Mouse (Mus musculus) small intestine, adult 2 months (tissue): ENCODE results near the gene Rarg. TPM values are rescaled to one million over a fixed set of nuclear protein-coding genes. Genes with fewer than 3 reads are reported as not detected.

Experiments used
- H3K27ac ChIP-seq: fragments of 200-500 bp; 2 replicates; pipeline ENCODE4 v1.5.1; 2012; ENCODE audit warnings: low read depth, low read length, control low read depth, inconsistent platforms; ENCODE audit not compliant: insufficient read depth
- H3K27me3 ChIP-seq: fragments of 200-500 bp; 2 replicates; pipeline ENCODE4 v1.6.1; 2012; ENCODE audit warnings: mild to moderate bottlenecking, moderate library complexity, low read length, inconsistent platforms; ENCODE audit not compliant: control insufficient read depth, insufficient read depth
- H3K36me3 ChIP-seq: fragments of 200-500 bp; 2 replicates; pipeline ENCODE4 v1.6.1; 2012; ENCODE audit warnings: mild to moderate bottlenecking, low read length, control low read depth, inconsistent platforms; ENCODE audit not compliant: control insufficient read depth, insufficient read depth
- H3K4me1 ChIP-seq: fragments of 200-500 bp; 2 replicates; pipeline ENCODE4 v1.6.1; 2012; ENCODE audit warnings: low read length, inconsistent platforms, mixed read lengths; ENCODE audit not compliant: control insufficient read depth, insufficient read depth, insufficient read length
- H3K4me3 ChIP-seq: fragments of 200-500 bp; 2 replicates; pipeline ENCODE4 v1.5.1; 2012; ENCODE audit warnings: low read depth, mild to moderate bottlenecking, control low read depth, inconsistent platforms, low read length, moderate library complexity
- CTCF ChIP-seq: fragments of 200-500 bp; IDR thresholded peaks from 2 replicates; pipeline ENCODE4 v1.5.1; 2012; ENCODE audit warnings: low read depth, mild to moderate bottlenecking, control low read depth, inconsistent platforms, low read length, moderate library complexity, mixed read lengths; ENCODE audit not compliant: insufficient replicate concordance, insufficient read length; ENCODE audit errors: extremely low read depth
- POLR2A ChIP-seq: fragments of 200-500 bp; IDR thresholded peaks from 2 replicates; pipeline ENCODE4 v1.6.1; 2012; ENCODE audit warnings: low read depth, mild to moderate bottlenecking, control low read depth, inconsistent platforms, low read length, moderate library complexity
- WGBS: fragments of 180-500 bp; shearing (Covaris S2); methylation state at CpG from one replicate; pipeline ENCODE4 v1.1.7; 2018; 5-methylcytosine and 5-hydroxymethylcytosine counted together
- polyA plus RNA-seq: library from polyadenylated mRNA; depleted of rRNA; stranded (reverse); fragments of >200 nt; gene quantifications from 2 replicates; pipeline ENCODE4 v1.2.3, GENCODE M21; 2012

Gene Rarg
- polyA plus RNA-seq, 1 experiment: 6.7 TPM

- Histone ChIP-seq H3K27me3 (peaks cover 14% of the 10 kb centered on the region; the same call in 1 of the 2 replicates), H3K36me3 (no peaks in the 10 kb centered on the region), H3K4me3 (no peak overlapping the region), H3K4me1 (no peaks in the 10 kb centered on the region), H3K27ac (no peak overlapping the region)
- TF ChIP-seq POLR2A: no peak
- TF ChIP-seq CTCF: no peak
- WGBS: 50% methylated on average over 3 of the region's 3 CpGs
Measured at GRCm38 (mm10) chr15:102271441-102271840, 14.1 kb upstream of the Rarg start.

DNA sequence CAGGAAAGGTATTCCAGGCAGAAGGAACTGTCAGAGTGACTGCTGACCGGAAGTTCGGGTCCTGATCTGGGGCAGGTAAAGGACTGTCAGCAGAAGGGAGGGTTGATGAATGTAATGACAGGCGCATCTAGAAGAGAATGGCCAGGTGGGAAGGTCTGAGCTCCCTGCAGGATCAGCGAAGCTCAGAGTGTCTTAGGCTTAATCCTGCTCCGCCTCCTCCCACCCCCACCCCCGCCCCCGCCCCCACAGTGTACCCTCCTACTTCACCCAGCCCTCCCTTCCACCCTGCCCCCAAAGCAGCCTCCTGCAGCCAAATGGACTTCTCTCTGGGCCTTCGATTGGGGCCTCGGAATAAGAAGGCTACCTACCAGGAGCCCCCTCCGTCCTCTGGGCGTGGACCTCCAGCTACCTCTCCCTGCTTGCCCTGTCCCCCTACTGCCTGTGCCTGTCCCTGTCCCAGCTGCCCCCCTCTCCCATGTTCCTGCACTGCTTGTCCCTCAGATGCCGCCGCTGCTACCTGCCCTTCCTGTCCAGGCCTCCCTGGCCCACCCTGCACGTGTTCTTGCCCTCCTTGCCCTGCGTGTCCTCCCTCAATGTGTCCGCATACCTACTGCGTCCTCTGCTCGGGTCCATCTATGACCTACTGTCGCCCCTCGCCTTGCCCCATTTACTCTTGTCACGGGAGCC lies 13.1 kb upstream of the Rarg start, which contains the start of gene Gm9918:
TSS of gene Gm9918 (plus strand) at position 290 of the 687 bp plus-strand sequence.
- H3K36me3 ChIP-seq: no peaks in the 10 kb centered on the region
- no peaks in the 10 kb centered on the region for H3K4me1 ChIP-seq
- WGBS: 37% methylated on average over 19 of the region's 21 CpGs
- peaks cover 14% of the 10 kb centered on the region; the same call in 1 of the 2 replicates for H3K27me3 ChIP-seq
- H3K4me3 ChIP-seq: no peak within 1 kb of the TSS
- H3K27ac ChIP-seq: no peak within 1 kb of the TSS
- TF ChIP-seq POLR2A: no peak

DNA sequence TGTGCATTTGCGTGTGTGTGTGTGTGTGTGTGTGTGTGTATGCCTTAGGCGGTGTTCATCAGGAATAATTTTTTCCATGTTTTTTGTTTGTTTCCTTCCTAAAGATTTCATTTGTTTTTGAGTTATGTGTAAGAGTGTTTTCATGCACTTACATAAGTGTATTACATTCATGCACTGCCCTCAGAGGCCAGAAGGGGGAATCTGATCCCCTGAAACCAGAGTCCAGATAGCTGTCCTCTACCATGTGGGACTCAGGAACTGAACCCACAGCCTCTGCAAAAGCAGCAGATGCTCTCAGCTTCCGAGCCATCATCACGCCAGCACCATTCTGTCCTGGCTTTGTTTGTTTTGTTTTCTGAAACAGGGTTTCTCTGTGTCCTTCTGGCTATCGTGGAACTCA lies 8.2 kb upstream of the Rarg start:
- Histone ChIP-seq H3K36me3 (no peaks in the 10 kb centered on the region), H3K4me3 (no peak overlapping the region), H3K27me3 (peaks cover 13% of the 10 kb centered on the region; the same call in 1 of the 2 replicates), H3K4me1 (no peaks in the 10 kb centered on the region), H3K27ac (no peak overlapping the region)
- TF ChIP-seq CTCF (peak; percentile 7; the same call in 1 of the 2 replicates), POLR2A (no peak)
- WGBS: 90% methylated on average over 5 of the region's 5 CpGs

DNA sequence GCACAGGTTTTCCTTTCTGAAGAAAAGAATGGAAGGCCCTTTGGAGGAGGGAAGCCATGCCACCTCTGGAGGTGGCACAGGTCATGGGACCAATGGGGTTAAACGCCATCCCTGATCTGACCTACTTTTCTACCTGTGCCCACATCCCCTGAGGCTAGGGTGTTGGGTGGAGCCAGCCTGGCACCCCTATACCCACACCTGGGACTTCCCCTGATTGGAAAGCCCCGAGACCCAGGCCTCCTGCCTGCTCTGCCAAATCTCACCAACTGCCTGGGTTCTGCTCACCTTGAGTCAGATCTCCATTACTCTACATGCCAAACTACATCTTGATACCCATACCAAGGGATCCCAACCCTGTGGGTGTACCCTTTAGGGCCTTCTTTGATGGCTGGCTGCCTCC lies 5.7 kb upstream of the Rarg start:
- H3K27me3 ChIP-seq: peaks cover 4% of the 10 kb centered on the region; the same call in 1 of the 2 replicates
- H3K36me3 ChIP-seq: no peaks in the 10 kb centered on the region
- WGBS: 67% methylated on average over 2 of the region's 2 CpGs
- no peak for TF ChIP-seq CTCF
- no peak for TF ChIP-seq POLR2A
- H3K4me3 ChIP-seq: no peak overlapping the region
- H3K27ac ChIP-seq: no peak overlapping the region
- H3K4me1 ChIP-seq: no peaks in the 10 kb centered on the region

DNA sequence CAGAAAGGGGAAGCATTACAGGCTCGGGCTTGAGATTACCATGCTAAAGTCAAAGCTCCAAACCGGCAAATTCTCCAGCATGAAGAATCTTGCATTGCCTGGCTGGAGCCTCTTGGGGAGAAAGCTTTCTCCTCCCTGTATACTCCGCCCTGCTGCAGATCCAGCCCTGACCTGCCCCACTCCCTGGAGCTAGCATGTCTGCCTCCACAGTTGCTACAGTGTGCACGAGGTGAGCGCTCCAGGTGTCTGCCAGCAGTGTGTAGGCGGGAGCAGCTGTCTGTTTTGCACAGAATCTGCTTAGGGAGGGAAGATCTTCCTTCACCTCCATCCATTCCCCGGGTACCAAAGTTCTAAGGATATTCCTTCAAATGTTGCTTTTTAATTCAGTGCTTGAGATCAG lies 5.3 kb upstream of the Rarg start:
- TF ChIP-seq POLR2A (no peak), CTCF (no peak)
- H3K4me1 ChIP-seq: peaks cover 2% of the 10 kb centered on the region
- WGBS: 35% methylated on average over 7 of the region's 7 CpGs
- H3K27me3 ChIP-seq: peaks cover 6% of the 10 kb centered on the region
- H3K27ac ChIP-seq: no peak overlapping the region
- no peaks in the 10 kb centered on the region for H3K36me3 ChIP-seq
- H3K4me3 ChIP-seq: no peak overlapping the region

GRCm38 (mm10) chr15:102258581-102259253 lies 1.4 kb upstream of the Rarg start:
- 66% methylated on average over 11 of the region's 11 CpGs for WGBS
- Histone ChIP-seq H3K27me3 (peaks cover 18% of the 10 kb centered on the region), H3K4me3 (no peak overlapping the region), H3K4me1 (peaks cover 3% of the 10 kb centered on the region), H3K36me3 (no peaks in the 10 kb centered on the region), H3K27ac (no peak overlapping the region)
- TF ChIP-seq POLR2A (no peak), CTCF (no peak)

- H3K4me3 ChIP-seq: peak overlapping the region; percentile 57
- H3K4me1 ChIP-seq: peaks cover 3% of the 10 kb centered on the region
- TF ChIP-seq CTCF: no peak
- no peak for TF ChIP-seq POLR2A
- peak overlapping the region; percentile 39; the same call in 1 of the 2 replicates for H3K27ac ChIP-seq
- WGBS: 27% methylated on average over 12 of the region's 12 CpGs
- H3K36me3 ChIP-seq: no peaks in the 10 kb centered on the region
- H3K27me3 ChIP-seq: peaks cover 14% of the 10 kb centered on the region
Measured at GRCm38 (mm10) chr15:102258076-102258470, 756 bp upstream of the Rarg start.
